Mouse (Mus musculus) right cerebral cortex, postnatal 36 days (tissue): ENCODE data around the gene Wdr49.
A peak's percentile ranks its signal among the peaks of the same experiment; 100 is the strongest.

Source experiments
- DNase-seq, 2 experiments: peaks; one replicate each; pipeline ENCODE4 v3.0.0; 2022; ENCODE audit warnings: low spot score in 2 of 2, mixed read lengths in 1 of 2

Wdr49 gene

GRCm38 (mm10) chr3:75482056-75482455 is at the start of gene Wdr49:
Gene Wdr49, minus strand, starts transcription at chr3:75482156.
- no peak for DNase-seq

GRCm38 (mm10) chr3:75531074-75531473 is 49.1 kb upstream of the Wdr49 start:
- no peak for DNase-seq

GRCm38 (mm10) chr3:75522527-75522926 is 40.6 kb upstream of the Wdr49 start:
- DNase-seq: no peak

GRCm38 (mm10) chr3:75521314-75521713 is 39.4 kb upstream of the Wdr49 start:
- DNase-seq: no peak

GRCm38 (mm10) chr3:75517631-75518250 is 35.8 kb upstream of the Wdr49 start:
- peak; percentile 4 to 11 for DNase-seq

GRCm38 (mm10) chr3:75498961-75499960 is 17.3 kb upstream of the Wdr49 start:
- no peak for DNase-seq

- no peak for DNase-seq
Observed at GRCm38 (mm10) chr3:75492913-75493312, 11.0 kb upstream of the Wdr49 start.

GRCm38 (mm10) chr3:75475106-75475505 is 6.8 kb downstream of the Wdr49 start:
- no peak for DNase-seq

GRCm38 (mm10) chr3:75474657-75475056 is 7.3 kb downstream of the Wdr49 start:
- no peak for DNase-seq

- DNase-seq: no peak
Observed at GRCm38 (mm10) chr3:75468154-75468553, 13.8 kb downstream of the Wdr49 start.

- no peak for DNase-seq
Observed at GRCm38 (mm10) chr3:75430564-75431181, 51.3 kb downstream of the Wdr49 start.

GRCm38 (mm10) chr3:75395918-75396317 is 86.0 kb downstream of the Wdr49 start:
- no peak for DNase-seq

- no peak for DNase-seq
Observed at GRCm38 (mm10) chr3:75395121-75395895, 86.6 kb downstream of the Wdr49 start.

GRCm38 (mm10) chr3:75394487-75394886 is 87.5 kb downstream of the Wdr49 start:
- DNase-seq: no peak

- no peak for DNase-seq
Observed at GRCm38 (mm10) chr3:75381776-75382175, 100.2 kb downstream of the Wdr49 start.

GRCm38 (mm10) chr3:75353972-75354371 is 128.0 kb downstream of the Wdr49 start:
- no peak for DNase-seq

GRCm38 (mm10) chr3:75337196-75337595 is 144.8 kb downstream of the Wdr49 start:
- DNase-seq: no peak

- DNase-seq: peak; percentile 55 to 56
Observed at GRCm38 (mm10) chr3:75320999-75321398, 161.0 kb downstream of the Wdr49 start.

GRCm38 (mm10) chr3:75308861-75309260 is 173.1 kb downstream of the Wdr49 start:
- no peak for DNase-seq

GRCm38 (mm10) chr3:75308228-75308627 is 173.7 kb downstream of the Wdr49 start:
- no peak for DNase-seq

GRCm38 (mm10) chr3:75305584-75305983 is 176.4 kb downstream of the Wdr49 start:
- no peak for DNase-seq

GRCm38 (mm10) chr3:75304621-75305020 is 177.3 kb downstream of the Wdr49 start:
- DNase-seq: no peak
